Mouse (Mus musculus): ENCODE measurements around the gene Epha4. TPM values are rescaled to one million over a fixed set of nuclear protein-coding genes. Genes with fewer than 3 reads are reported as not detected.

Gene Epha4
- total RNA-seq (2014; fragmentation: Nextera tagmentation) = 0.25 and 1.2 TPM in 2 replicates
- 0.09 and 0.42 TPM in 2 replicates for total RNA-seq (2017)

- peak; percentile 83 for ATAC-seq (replicated peaks; ENCODE audit: low FRiP score, low TSS enrichment, poor library complexity, severe bottlenecking)
Measured at GRCm38 (mm10) chr1:77514963-77515650, at the start of gene Epha4. Gene Epha4, minus strand, starts transcription at chr1:77515088.

GRCm38 (mm10) chr1:77556199-77556598 is 41.3 kb upstream of the Epha4 start:
- no peak for ATAC-seq (replicated peaks; ENCODE audit: low FRiP score, low TSS enrichment, poor library complexity, severe bottlenecking)

- no peak for ATAC-seq (replicated peaks; ENCODE audit: low FRiP score, low TSS enrichment, poor library complexity, severe bottlenecking)
Measured at GRCm38 (mm10) chr1:77551927-77552326, 37.0 kb upstream of the Epha4 start.

GRCm38 (mm10) chr1:77545722-77546121 is 30.8 kb upstream of the Epha4 start:
- ATAC-seq (replicated peaks; ENCODE audit: low FRiP score, low TSS enrichment, poor library complexity, severe bottlenecking) = no peak

GRCm38 (mm10) chr1:77545035-77545434 is 30.1 kb upstream of the Epha4 start:
- ATAC-seq (replicated peaks; ENCODE audit: low FRiP score, low TSS enrichment, poor library complexity, severe bottlenecking) = no peak

GRCm38 (mm10) chr1:77544279-77544678 is 29.4 kb upstream of the Epha4 start:
- no peak for ATAC-seq (replicated peaks; ENCODE audit: low FRiP score, low TSS enrichment, poor library complexity, severe bottlenecking)

GRCm38 (mm10) chr1:77539945-77540344 is 25.1 kb upstream of the Epha4 start:
- ATAC-seq (replicated peaks; ENCODE audit: low FRiP score, low TSS enrichment, poor library complexity, severe bottlenecking) = no peak

GRCm38 (mm10) chr1:77538559-77538958 is 23.7 kb upstream of the Epha4 start:
- ATAC-seq (replicated peaks; ENCODE audit: low FRiP score, low TSS enrichment, poor library complexity, severe bottlenecking) = no peak

GRCm38 (mm10) chr1:77535905-77536304 is 21.0 kb upstream of the Epha4 start:
- ATAC-seq (replicated peaks; ENCODE audit: low FRiP score, low TSS enrichment, poor library complexity, severe bottlenecking) = no peak

GRCm38 (mm10) chr1:77532576-77533183 is 17.8 kb upstream of the Epha4 start:
- ATAC-seq (replicated peaks; ENCODE audit: low FRiP score, low TSS enrichment, poor library complexity, severe bottlenecking) = no peak

- ATAC-seq (replicated peaks; ENCODE audit: low FRiP score, low TSS enrichment, poor library complexity, severe bottlenecking) = no peak
Measured at GRCm38 (mm10) chr1:77531934-77532575, 17.2 kb upstream of the Epha4 start.

- ATAC-seq (replicated peaks; ENCODE audit: low FRiP score, low TSS enrichment, poor library complexity, severe bottlenecking) = no peak
Measured at GRCm38 (mm10) chr1:77525082-77525481, 10.2 kb upstream of the Epha4 start.

- no peak for ATAC-seq (replicated peaks; ENCODE audit: low FRiP score, low TSS enrichment, poor library complexity, severe bottlenecking)
Measured at GRCm38 (mm10) chr1:77523354-77523753, 8.5 kb upstream of the Epha4 start.

GRCm38 (mm10) chr1:77521640-77522539 is 7.0 kb upstream of the Epha4 start:
- no peak for ATAC-seq (replicated peaks; ENCODE audit: low FRiP score, low TSS enrichment, poor library complexity, severe bottlenecking)

GRCm38 (mm10) chr1:77518715-77519114 is 3.8 kb upstream of the Epha4 start:
- no peak for ATAC-seq (replicated peaks; ENCODE audit: low FRiP score, low TSS enrichment, poor library complexity, severe bottlenecking)

- peak; percentile 77 for ATAC-seq (replicated peaks; ENCODE audit: low FRiP score, low TSS enrichment, poor library complexity, severe bottlenecking)
Measured at GRCm38 (mm10) chr1:77516203-77516991, 1.5 kb upstream of the Epha4 start.

GRCm38 (mm10) chr1:77515651-77515981 is 728 bp upstream of the Epha4 start:
- ATAC-seq (replicated peaks; ENCODE audit: low FRiP score, low TSS enrichment, poor library complexity, severe bottlenecking) = peak; percentile 36

GRCm38 (mm10) chr1:77514325-77514962 is 444 bp downstream of the Epha4 start:
- peak; percentile 26; the same call in 1 of the 2 replicates for ATAC-seq (replicated peaks; ENCODE audit: low FRiP score, low TSS enrichment, poor library complexity, severe bottlenecking)

- no peak for ATAC-seq (replicated peaks; ENCODE audit: low FRiP score, low TSS enrichment, poor library complexity, severe bottlenecking)
Measured at GRCm38 (mm10) chr1:77513959-77514324, 946 bp downstream of the Epha4 start.
